Mouse (Mus musculus): ENCODE results near the gene Coq2.
A peak's percentile ranks its signal among the peaks of the same experiment; 100 is the strongest.

Coq2 gene

DNA sequence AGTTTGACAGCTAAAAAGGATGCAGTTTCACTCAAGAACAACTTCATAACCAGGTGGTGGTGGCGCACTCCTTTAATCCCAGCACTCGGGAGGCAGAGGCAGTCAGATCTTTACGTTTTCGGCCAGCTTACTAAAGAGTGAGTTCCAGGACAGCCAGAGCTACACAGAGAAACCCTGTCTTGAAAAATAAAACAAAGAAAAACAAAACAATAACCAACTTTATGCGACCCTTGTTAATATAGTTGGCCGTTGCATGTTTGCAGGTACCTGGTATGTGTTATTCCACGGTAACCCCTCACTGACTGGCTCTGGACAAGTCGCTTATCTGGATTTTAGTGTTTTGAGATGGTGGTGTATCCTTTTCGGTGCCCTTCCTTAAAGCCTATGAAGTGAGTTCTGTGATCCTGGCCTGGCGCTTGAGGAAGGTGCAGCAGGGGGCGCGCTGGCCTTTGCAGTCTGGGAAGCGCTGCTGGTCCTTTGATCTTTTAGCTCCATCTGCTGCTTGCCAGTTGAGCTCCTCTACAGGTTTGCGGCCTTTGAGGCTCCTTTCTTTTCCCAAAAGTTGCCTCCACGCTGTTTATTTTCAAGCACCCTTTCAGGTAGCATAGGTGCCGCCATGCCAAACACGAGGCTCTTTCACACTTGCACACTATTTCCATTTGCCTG, at the start of gene Coq2:
Gene Coq2, minus strand, starts transcription at position 430 of the 666 bp plus-strand sequence.
- peak; percentile 84 for DNase-seq (ENCODE audit: low read depth, low spot score)

DNA sequence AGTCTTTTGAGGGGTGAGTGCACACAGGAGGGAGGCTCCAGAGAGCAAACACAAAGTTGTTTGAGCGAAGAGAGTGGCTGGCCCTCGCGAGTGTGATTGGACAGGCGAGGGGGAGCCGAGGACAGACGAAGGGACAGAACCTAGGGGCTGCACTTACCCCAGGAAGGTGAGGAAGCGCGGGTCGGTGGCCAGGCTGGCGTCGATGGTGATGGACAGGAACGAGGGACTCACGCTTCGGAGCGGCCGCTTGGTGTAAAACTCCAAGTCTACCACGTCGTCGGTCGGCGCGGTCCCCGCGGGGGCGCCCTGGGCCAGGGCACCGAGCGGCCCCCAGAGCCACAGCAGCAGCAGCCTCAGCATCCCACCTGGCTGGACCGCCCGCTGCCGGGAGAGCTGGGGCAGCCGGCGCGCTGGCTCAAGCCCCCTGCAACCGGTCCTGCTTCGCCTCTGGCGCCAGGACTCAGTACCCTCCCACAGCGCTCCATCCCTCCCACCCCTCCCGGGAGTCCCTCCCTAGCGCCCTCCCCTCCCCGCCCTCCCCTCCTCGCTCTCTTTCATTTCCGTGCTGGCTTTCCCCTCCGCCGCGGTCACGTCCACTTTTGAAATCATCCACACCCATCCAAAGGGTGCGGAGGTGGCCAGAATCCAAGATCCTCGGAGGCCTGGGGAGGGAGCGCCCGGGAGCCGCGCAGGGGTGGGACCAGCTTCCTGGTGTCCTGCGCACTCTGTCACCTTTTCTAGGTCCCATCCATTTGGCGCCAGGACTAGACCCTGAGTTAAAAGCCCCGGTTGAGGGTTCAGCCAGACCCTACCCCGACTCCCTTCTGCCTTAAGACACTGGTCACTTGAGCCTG, 44.5 kb upstream of the Coq2 start, which contains the start of gene Hpse:
Gene Hpse, minus strand, starts transcription at position 482 of the 854 bp plus-strand sequence.
- DNase-seq (ENCODE audit: low read depth, low spot score): peak; percentile 31

DNA sequence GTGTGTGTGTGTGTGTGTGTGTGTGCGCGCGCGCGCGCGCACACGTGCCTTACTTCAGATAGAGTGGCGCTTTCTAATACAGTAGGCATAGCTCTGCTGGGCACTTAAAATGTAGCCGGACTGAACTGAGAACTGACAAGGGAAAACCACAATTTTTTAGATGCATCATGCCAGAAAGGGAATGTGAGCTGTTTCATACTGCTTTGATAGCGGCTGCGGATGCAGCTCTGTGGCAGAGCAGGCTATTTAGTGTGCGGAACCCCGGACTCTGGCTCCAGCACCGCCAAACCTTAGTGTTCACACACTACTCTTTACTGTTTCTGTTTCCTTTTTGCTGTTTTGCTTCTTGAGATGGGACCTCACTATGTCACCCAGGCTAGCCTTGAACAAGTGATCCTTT, 41.8 kb upstream of the Coq2 start:
- DNase-seq (ENCODE audit: low read depth, low spot score): no peak

DNA sequence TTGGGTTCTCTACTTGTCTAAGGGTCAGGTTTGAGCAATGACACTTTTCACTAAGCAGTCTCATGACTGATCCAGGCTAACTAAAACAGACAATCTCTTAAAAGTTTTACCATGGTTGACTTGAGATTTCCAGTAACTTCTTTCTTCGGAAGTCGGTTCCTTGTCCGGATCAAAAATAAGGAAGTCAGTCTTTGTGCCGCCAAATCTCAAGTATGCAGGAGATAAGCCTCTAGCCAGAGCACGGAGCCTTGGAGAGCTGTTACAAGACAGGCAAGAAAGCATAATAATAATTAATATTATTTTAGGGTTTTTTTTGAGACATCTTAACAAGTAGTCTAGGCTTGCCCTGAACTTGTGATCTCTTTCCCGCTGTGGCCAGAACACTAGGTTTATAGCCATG, 36.3 kb upstream of the Coq2 start:
- DNase-seq (ENCODE audit: low read depth, low spot score): no peak

DNA sequence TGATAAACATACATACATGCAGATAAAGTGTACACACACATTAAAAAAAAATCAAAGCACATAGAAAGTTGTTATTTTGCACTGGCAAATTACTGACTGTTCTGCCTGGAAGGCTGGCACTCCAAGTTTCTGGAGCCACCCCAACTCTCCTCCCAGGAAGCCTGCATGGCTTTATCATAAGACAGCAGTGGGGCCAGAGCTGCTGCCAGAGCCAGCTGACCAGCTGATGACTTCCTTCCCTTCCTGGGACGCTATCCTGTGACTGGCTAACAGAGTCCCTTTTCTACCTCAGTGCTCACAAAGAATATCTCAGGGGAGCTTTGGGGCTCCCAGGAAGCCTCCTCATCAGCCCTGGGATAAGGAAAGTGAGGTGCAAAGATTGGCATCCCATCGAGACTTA, 35.1 kb upstream of the Coq2 start:
- DNase-seq (ENCODE audit: low read depth, low spot score): peak; percentile 5

DNA sequence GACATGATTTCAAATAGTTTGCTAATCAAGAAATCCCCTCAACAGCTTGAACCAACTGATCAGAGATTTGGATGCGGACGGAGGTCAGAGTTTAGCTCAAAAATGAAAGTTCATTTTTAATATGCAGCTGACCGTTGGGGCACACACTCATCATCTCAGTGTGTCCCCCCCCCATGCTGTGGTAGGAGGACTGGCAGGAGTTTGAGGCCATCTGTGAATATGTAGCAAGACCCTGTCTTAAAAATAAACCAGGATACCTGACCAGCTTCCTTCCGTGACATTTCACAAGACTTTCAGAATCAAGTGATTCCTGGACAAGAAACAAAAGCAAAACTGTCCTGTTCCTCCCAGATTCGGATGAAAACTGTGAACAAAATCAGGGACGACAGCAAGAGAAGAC, 34.1 kb upstream of the Coq2 start:
- no peak for DNase-seq (ENCODE audit: low read depth, low spot score)

DNA sequence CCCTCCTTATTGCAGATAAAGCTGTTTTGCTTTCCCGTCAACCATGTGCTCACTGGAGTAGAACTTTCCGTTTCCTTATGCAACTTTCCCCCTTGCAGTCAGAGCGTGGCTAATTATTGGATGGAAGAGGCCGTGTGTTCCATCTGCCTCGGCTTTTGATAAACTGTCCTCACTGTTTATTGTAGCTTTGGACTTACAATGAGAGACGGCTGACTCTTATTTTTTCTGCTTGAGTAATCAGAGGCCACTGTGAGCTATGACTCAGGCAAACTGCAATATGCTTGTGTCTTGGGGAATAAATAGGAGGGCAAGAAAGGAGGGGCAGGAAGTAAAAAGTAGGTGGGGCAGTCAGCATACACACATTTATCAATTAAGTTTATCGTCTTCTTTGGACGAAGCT, 31.7 kb upstream of the Coq2 start:
- no peak for DNase-seq (ENCODE audit: low read depth, low spot score)

DNA sequence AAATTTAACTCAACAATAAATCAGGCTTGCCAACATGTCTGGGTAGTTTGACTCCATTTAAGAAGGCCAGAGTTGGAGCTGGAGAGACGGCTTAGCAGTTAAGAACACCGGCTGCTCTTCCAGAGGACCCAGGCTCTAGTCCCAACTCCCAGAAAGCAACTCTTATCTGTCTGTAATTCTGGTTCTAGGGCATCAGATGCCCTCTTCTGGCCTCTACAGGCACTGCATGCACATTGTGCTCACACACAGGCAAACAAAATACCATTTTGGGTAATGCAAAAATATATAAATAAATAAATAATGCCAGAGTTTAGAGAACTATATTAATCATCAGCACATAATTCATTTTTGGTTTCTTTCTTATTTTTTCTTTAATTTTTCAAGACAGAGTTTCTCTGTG, 29.3 kb upstream of the Coq2 start:
- no peak for DNase-seq (ENCODE audit: low read depth, low spot score)

DNA sequence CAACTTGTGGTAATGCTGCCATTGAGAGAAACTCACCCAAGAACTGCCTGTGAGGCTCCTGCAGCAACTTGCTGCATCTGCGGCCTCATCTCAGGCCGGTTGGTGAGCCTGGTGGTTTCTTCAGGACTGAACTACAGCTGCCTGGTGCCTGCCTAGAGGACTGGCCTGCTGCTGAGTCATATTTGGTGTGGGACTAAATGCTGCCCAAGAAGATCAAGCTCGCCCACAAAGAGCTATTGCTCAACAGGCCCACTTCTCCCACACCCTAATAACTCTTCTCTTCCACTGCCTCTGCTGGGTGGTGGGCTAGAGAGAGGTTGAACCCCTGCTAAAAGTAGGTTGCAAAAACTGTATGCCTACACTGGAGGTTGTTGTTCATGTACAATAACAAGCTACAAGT, 27.4 kb upstream of the Coq2 start:
- DNase-seq (ENCODE audit: low read depth, low spot score): no peak

DNA sequence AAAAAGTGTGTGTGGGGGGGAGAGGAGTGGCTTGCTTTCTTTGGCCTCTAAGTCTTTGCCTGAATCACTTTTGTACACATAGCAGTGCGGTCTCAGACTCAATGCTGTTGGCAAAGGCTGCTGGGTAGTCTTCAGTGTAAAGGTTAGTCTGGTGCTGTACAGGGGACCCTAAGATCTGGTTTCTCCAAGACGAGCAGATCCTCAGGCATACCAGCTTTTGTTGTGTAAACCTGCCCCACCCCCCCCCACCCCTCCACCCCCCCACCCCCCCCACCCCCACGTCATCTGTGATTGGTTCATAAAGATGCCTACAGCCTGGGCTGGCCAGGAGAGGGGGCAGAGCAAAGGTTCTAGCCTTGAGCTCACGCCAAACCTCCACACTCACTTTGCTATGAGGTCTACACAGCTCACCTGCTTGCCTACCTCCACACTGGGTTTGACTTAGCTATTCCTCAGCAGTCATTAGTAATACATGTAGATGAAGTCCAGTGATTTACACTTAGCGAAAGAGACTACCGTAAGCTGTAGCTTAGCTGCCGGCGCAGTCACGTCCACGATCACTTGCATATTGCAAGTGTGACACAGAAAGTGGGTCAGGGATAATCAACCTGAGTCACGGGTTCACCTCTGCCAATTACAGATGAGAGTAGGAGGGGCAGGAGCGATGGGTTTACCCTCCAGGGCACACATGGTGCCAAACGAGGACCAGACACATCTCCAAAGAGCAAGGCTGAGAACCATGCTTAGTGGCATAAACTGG, 26.1 kb upstream of the Coq2 start:
- no peak for DNase-seq (ENCODE audit: low read depth, low spot score)

DNA sequence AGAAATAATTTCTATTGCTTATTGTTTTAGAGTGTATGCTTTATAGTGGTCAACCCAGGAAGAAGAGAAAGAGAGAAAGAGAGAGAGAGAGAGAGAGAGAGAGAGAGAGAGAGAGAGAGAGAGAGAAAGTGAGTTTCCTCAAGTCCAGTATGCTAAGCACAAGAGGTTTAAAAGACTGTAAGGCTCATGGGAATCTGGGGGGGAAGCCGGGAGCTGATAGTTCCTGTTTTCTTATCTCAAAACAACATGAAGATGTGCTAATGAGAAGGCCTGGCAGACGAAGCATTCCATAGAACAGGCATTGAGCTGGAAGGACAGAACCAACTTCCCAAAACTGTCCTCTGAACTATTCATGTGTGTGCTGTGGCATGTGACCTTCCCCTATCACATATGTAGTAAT, 22.9 kb upstream of the Coq2 start:
- DNase-seq (ENCODE audit: low read depth, low spot score): no peak

DNA sequence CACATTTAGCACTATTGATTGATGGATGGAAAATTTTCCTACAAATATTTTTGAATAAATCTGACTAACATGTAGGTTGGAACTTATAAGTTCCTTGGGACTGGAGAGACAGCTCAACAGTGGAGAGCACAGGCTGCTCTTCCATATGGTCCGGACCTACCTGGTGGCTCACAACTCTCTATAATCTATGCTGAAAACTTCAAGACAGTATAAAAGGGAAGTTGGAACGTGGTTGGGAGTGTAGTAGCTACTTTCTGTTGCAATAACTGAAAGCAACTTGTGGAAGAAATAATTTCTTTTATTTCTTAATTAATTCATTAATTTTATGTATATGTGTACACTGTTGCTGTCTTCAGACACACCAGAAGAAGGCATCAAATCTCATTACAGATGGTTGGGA, 22.5 kb upstream of the Coq2 start:
- no peak for DNase-seq (ENCODE audit: low read depth, low spot score)

DNA sequence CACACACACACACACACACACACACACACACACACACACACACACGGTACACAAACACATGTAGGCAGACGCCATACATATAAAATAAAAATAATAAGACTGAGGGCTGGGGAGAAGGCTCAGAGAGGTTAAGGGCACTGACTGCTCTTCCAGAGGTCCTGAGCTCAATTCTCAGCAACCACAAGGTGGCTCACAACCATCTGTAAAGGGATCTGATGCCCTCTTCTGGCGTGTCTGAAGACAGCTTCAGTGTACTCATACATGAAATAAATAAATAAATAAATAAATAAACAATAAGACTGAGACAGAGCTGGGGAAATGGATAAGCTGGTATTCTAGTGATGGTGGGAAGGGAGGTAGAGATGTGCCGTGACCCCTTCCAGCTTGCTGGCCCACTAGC, 10.7 kb upstream of the Coq2 start:
- no peak for DNase-seq (ENCODE audit: low read depth, low spot score)

DNA sequence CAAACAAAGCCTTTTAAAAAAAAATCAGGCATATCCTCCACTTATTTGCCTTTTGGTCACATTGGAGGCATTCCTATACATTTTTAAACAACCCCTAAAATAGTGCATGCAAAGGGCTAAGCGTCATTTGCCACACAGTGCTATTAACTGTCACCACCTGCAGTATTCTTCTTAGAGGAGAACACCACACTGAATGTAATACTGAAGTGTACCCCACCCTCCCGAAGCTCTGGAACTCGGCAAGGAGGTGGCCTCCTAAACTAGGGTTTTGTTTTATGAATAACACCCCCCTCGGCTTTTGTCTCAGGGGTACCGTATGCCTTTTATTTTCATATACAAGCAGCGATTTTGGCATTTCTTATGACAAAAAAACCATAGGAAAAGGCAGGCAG, 5.6 kb upstream of the Coq2 start:
- DNase-seq (ENCODE audit: low read depth, low spot score): no peak

DNA sequence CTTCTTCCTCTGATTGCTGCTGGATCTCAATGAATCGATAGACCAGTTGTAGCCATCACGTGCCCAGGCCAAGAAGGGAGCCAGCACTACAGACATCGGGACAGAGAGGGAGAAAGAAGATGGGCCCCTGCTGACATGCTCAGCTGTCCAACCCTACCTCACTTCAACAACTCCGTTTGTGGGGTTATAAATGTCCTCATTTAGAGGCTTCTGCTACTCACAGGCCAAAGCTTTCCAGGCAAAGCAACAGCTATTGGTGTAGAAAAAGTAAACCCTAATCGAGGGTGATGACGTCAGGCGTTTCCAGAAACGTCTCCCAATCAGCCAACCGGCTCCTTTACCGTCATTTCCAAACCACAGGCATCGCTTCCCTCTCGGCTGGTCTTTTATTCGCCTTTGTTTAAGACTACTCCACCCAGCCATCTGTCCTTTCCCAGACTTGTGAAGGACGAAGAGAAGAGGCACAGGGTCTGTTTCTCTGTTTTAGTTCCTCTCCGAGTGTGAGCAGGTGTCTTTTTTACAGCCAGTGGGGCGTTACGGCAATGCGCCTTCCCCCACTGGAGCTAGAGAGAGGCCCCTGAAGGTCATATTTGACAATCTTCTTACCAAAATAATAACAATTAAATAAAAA, 5.1 kb upstream of the Coq2 start:
- no peak for DNase-seq (ENCODE audit: low read depth, low spot score)

DNA sequence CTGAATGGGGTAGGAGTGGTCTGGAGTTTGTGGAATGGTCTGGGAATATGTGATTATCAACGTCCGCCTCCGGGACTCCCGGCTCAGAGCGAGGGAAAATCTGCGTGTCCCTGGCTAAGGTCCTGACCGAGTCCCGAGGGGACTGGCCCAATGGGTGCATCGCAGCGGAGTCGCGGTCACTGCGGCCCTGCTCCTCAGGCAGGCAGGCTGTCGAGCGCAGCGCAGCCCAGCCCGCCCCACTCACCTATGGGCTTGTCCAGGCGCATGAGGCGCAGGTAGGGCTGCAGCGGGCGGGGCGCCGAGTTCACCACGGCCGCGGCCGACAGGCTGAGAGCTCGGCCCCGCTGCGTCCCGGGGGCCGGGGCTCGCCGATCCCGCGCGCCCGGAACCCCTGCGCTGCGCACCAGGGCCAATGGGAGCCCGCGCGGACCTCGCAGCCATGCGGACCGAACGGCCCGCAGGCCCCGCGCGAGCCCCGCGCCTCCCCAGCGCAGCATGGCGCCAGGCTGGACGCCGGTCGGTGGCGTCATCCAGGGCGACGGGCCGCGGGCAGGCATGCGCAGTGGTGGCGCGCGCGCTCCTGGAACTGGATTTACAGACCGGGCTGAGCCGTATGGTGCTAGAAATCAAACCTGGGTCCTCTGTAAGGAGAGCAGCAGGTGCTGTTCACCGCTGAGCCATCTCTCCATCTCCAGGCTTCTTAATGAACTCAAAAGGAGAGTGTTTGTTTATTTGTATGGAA, 1.0 kb downstream of the Coq2 start:
- peak; percentile 82 for DNase-seq (ENCODE audit: low read depth, low spot score)

DNA sequence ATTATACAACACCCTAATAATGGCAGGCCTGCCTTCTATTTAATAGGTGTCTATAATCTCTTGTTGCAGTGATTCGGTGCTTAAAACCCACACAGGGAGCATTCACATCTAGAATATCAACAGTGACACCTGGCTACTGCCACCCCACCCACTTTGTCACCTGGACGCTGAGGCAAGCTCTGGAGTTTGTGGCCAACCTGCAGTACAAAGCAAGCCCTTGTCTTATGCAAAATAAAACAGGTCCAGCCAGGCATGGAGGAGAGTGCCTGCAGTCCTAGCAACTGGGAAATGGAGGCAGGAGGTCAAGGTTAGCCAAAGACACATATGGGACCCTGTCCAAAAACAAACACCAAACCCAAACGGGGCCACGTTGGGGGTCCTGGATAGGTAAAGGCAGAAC, 2.5 kb downstream of the Coq2 start:
- no peak for DNase-seq (ENCODE audit: low read depth, low spot score)

DNA sequence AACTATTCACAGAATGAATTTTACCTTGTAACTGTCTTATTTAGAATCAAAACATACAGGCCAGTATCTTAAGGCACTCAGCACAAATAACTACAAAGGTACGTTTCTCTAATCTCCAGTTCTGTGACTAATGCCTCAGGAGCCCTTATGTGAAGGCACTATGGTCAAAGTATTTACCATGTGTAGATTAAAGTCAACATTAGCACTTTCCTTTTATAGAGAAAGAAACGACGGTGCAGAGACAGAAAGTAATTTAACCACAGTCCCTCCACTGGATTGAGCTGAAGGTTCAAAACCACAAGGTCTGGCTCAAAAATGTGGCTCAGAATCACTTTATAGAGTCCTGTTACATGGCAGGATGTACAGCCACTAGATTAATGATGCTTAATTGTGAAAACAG, 3.0 kb downstream of the Coq2 start:
- no peak for DNase-seq (ENCODE audit: low read depth, low spot score)

DNA sequence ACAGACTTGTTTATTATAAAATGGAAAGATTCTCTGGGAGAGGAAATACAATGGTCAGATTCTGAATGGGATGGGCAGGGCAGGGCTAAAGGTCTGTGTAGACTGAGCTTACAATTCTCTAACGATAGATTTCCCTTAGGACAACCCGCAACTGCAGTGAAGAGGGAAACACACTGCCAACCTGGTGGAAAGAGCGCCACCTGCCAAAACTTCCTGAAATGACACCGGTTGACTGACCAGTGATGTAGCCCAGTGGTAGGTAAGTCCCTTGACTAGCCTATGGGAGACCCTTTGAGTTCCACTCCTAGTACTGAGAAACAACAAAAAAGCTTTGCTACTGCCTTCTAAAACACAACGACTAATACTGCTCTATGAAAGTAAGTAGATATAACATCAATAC, 3.5 kb downstream of the Coq2 start:
- peak; percentile 33 for DNase-seq (ENCODE audit: low read depth, low spot score)

DNA sequence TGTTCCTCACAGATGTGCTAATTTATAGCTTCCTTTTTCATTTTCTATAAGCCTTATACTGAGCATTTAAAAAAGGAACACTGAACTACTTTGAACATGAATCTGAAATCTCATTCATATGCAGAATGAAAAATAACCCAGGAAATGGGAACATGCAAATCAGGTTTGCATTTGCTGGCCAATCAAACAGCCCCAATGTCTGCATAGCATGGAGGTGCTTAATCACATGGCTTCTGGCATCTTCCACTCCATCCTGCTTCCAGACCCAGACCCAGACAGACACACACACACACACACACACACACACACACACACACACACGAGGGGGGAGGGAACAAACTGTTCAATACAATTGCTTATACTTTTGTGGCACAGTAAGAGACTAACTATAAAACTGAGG, 8.0 kb downstream of the Coq2 start:
- DNase-seq (ENCODE audit: low read depth, low spot score): no peak

DNA sequence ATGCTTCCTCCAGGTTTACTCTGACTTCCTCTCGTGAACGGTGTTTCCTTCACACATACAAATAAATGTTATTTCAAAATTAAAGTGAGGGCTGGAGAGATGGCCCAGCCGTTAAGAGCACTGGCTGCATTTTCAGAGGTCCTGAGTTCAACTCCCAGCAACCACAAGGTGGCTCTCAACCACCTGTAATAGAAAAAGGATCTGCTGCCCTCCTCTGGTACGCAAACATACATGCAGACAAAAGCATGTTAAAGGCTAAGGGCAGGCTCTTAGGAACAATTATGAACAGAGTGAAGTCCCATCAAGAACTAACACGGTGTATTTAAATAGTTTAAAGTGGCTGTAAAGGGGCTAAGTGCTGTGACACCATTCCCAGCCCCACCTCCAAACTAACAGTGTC, 11.1 kb downstream of the Coq2 start:
- peak; percentile 31 for DNase-seq (ENCODE audit: low read depth, low spot score)

Measured in forelimb bud, embryonic 11.5 days (tissue).